Mouse (Mus musculus) telencephalon, adult 2 months (tissue): ENCODE measurements around the gene C87977.
"Not testable (repeated sequence)": the region's sequence is repeated elsewhere in the genome, so short reads cannot be mapped to it uniquely, and the experiment has no call there.

Source experiments
- DNase-seq: peaks from one replicate; pipeline ENCODE4 v3.0.0-alpha.2; 2011; ENCODE audit warnings: low read depth, low spot score

Gene C87977

GRCm38 (mm10) chr4:144213218-144213617, at the start of gene C87977:
C87977 (minus strand) TSS chr4:144213318.
- DNase-seq: not testable (repeated sequence)

- DNase-seq: not testable (repeated sequence)
Measured at GRCm38 (mm10) chr4:144254768-144255167, 41.6 kb upstream of the C87977 start.

DNA sequence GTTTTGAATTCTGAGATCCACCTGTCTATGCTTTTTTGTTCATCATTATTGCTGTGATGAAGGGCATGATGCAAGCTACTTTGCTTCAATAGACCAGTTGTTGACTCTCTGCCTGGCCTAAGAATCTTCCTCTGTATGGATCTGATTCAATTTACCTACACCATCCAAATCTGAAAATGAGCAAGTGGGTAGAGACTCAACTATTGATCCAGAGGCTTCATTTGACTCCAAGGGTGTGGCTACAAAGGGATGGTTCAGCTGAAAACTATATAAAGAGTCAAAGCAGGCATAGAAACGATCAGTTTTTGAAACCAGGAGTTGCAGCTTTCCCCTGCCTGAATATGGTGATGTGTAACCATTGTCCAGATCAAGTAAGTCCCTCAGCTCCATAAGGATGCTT, 22.7 kb downstream of the C87977 start, which contains the start of gene Oog2:
TSS of gene Oog2 (plus strand) at position 301 of the 400 bp plus-strand sequence.
- DNase-seq: no peak

DNA sequence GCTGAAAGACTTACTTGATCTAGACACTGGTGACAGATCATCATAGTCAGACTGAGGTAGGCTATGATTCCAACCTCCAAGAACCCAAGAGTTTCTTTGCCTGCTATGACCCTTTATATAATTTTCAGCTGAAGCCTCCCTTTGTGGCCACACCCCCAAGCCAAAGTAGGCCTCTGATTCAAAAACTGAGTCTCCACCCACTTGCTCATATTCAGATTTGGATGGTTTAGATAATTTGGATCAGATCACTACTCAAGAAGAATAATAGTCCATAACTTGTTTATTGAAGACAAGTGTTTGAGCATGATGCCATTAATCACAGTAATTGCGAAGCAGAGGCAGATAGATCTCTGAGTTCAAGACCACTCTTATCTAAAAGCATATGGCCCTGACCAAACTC, 50.6 kb downstream of the C87977 start, which contains the start of gene Oog3:
TSS of gene Oog3 (minus strand) at position 101 of the 400 bp plus-strand sequence.
- DNase-seq: no peak
